Mouse (Mus musculus) kidney, adult 2 months (tissue): ENCODE measurements around the gene Fmnl1.

ENCODE experiments used
- CTCF ChIP-seq: fragments of 200-500 bp; conservative IDR thresholded peaks from 2 replicates; pipeline ENCODE4 v1.5.1; 2011; ENCODE audit warnings: low read depth, mild to moderate bottlenecking, control low read depth, low read length, moderate library complexity, mixed read lengths; ENCODE audit not compliant: insufficient read depth, insufficient read length
- POLR2A ChIP-seq: fragments of 200-500 bp; IDR thresholded peaks from one replicate; pipeline ENCODE4 v1.6.1; 2011; ENCODE audit warnings: low read depth, low read length, control low read depth

DNA sequence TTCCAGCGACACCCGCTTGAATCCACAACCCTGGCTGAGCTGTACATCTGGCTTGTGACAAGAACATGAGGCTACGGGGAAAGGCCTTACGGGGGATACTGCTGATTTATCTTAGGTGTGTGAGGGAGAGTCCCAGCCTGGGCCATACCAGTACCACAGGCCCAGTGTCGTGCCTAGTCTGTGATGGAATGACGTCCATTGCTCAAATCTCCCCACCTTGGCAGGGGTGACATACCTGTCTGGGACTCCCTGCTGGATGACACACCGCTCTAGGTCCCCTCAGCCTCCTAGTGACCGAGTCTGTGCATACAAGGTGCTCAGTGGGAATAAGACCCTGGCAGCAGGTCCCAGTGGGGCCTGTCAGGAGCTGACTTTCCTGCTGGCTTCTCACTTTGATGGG is 7.8 kb downstream of the Fmnl1 start:
- TF ChIP-seq POLR2A, result no peak
- no peak for TF ChIP-seq CTCF
